Mouse (Mus musculus) thymus, adult 2 months (tissue): ENCODE data around the gene Fgfr1op2.
"Not testable (repeated sequence)": the region's sequence is repeated elsewhere in the genome, so short reads cannot be mapped to it uniquely, and the experiment has no call there.

ENCODE experiments used
- CTCF ChIP-seq: fragments of 200-500 bp; IDR thresholded peaks from 2 replicates; pipeline ENCODE4 v1.5.1; 2012; ENCODE audit warnings: mild to moderate bottlenecking, control low read depth, low read length, moderate library complexity, borderline replicate concordance; ENCODE audit not compliant: control insufficient read depth, poor library complexity, insufficient read depth; ENCODE audit errors: extremely low read depth
- POLR2A ChIP-seq: fragments of 200-500 bp; IDR thresholded peaks from 2 replicates; pipeline ENCODE4 v1.6.1; 2012; ENCODE audit warnings: mild to moderate bottlenecking, low read length, control low read depth, moderate library complexity; ENCODE audit not compliant: control insufficient read depth, poor library complexity, insufficient read depth; ENCODE audit errors: extremely low read depth

DNA sequence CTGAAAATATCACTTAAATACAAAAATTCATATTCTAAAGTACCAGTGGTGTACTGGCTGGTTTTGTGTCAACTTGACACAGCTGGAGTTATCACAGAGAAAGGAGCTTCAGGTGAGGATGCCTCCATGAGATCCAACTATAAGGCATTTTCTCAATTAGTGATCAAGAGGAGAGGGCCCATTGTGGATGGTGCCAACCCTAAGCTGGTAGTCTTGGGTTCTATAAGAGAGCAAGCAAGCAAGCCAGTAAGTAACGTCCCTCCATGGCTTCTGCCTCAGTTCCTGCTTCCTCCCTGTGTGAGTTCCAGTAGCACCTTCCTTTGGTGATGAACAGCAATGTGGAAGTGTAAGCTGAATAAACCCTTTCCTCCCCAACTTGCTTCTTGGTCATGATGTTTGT, 14.5 kb upstream of the Fgfr1op2 start:
- TF ChIP-seq CTCF, POLR2A: not testable (repeated sequence)
